8 mouse cellular contexts compared by ENCODE assay signal in genomic region chr5:121190210-121190835, GRCm38 (mm10). TPM values are rescaled to one million over a fixed set of nuclear protein-coding genes. Genes with fewer than 3 reads are reported as not detected.
A peak's percentile ranks its signal among the peaks of the same experiment; 100 is the strongest.
DNase-seq lines count a peak whose midpoint lies in the region; ATAC-seq and TF ChIP-seq lines count a peak whose summit lies in the region.

No protein-coding gene starts in this region.

- no peaks in the 10 kb centered on the region for H3K9me3 ChIP-seq in kidney, embryonic 15.5 days (replicated peaks)
- H3K9me3 ChIP-seq in heart, postnatal 0 days (replicated peaks; ENCODE audit: control insufficient read depth, low read length) = no peaks in the 10 kb centered on the region
- H3K9me3 ChIP-seq in midbrain, embryonic 12.5 days = no peaks in the 10 kb centered on the region

- ATAC-seq in kidney, embryonic 15.5 days (replicated peaks; ENCODE audit: low FRiP score) = no peak
- ATAC-seq in heart, postnatal 0 days (ENCODE audit: insufficient read depth, low read depth) = no peak
- ATAC-seq in midbrain, embryonic 12.5 days (ENCODE audit: low FRiP score, low read depth) = no peak
- no peak for ATAC-seq in inflammation-experienced regulatory T-cells, adult 6 months

- 0 out of 2 replicates have a peak, but pooled peaks cover 3% of the 10 kb centered on the region for H3K27me3 ChIP-seq in kidney, embryonic 15.5 days
- H3K27me3 ChIP-seq in heart, postnatal 0 days (ENCODE audit: control insufficient read depth, insufficient read depth, low read length) = no peaks in the 10 kb centered on the region
- 0 out of 2 replicates have a peak, but pooled peaks cover 3% of the 10 kb centered on the region for H3K27me3 ChIP-seq in midbrain, embryonic 12.5 days

- DNase-seq in kidney, postnatal 36 days = no peak
- no peak for DNase-seq in heart, postnatal 0 days (ENCODE audit: low spot score)
- no peak for DNase-seq in adrenal gland, postnatal 25 days
- no peak for DNase-seq in lung, postnatal 4 days

- no peak for TF ChIP-seq CTCF in bone marrow, adult 2 months (IDR thresholded peaks at IDR 0.05; ENCODE audit: control insufficient read depth, insufficient read depth, low read length)
- TF ChIP-seq CTCF in heart, postnatal 0 days (IDR thresholded peaks at IDR 0.05; ENCODE audit: low read depth) = no peak

- 29% methylated on average over 21 of the region's 21 CpGs for WGBS in kidney, embryonic 15.5 days
- 29% methylated on average over 21 of the region's 21 CpGs for WGBS in bone marrow, adult 2 months
- 23% methylated on average over 21 of the region's 21 CpGs for WGBS in heart, postnatal 0 days
- WGBS in midbrain, embryonic 12.5 days = 33% methylated on average over 21 of the region's 21 CpGs

- H3K27ac ChIP-seq in kidney, embryonic 15.5 days = peak overlapping the region; percentile 87
- peak overlapping the region; percentile 77 for H3K27ac ChIP-seq in bone marrow, adult 2 months (ENCODE audit: control insufficient read depth, insufficient read depth, low read depth, low read length, poor library complexity)
- peak overlapping the region; percentile 95 for H3K27ac ChIP-seq in heart, postnatal 0 days (ENCODE audit: low read depth)
- peak overlapping the region; percentile 79 for H3K27ac ChIP-seq in midbrain, embryonic 12.5 days (replicated peaks)

- peak overlapping the region; percentile 71 for H3K4me2 ChIP-seq in kidney, embryonic 15.5 days
- H3K4me2 ChIP-seq in heart, postnatal 0 days (ENCODE audit: low read depth, low read length) = peak overlapping the region; percentile 73
- H3K4me2 ChIP-seq in midbrain, embryonic 12.5 days (replicated peaks) = peak overlapping the region; percentile 88

- TF ChIP-seq EP300 in heart, postnatal 0 days (IDR thresholded peaks at IDR 0.05; ENCODE audit: low read depth) = no peak

- H3K36me3 ChIP-seq in kidney, embryonic 15.5 days = no peaks in the 10 kb centered on the region
- H3K36me3 ChIP-seq in heart, postnatal 0 days (replicated peaks; ENCODE audit: control insufficient read depth, insufficient read depth, low read length) = no peaks in the 10 kb centered on the region
- H3K36me3 ChIP-seq in midbrain, embryonic 12.5 days = no peaks in the 10 kb centered on the region

- peak overlapping the region; percentile 97 for H3K4me3 ChIP-seq in kidney, embryonic 15.5 days (replicated peaks)
- peak overlapping the region; percentile 89 for H3K4me3 ChIP-seq in bone marrow, adult 2 months (replicated peaks; ENCODE audit: control insufficient read depth, low read depth, low read length)
- H3K4me3 ChIP-seq in heart, postnatal 0 days (ENCODE audit: low read depth, low read length) = peak overlapping the region; percentile 93
- peak overlapping the region; percentile 99 for H3K4me3 ChIP-seq in midbrain, embryonic 12.5 days

- TF ChIP-seq POLR2A in bone marrow, adult 2 months (IDR thresholded peaks at IDR 0.05; ENCODE audit: borderline replicate concordance, control insufficient read depth, low read depth, low read length) = no peak

- peak overlapping the region; percentile 91 for H3K9ac ChIP-seq in kidney, embryonic 15.5 days
- H3K9ac ChIP-seq in heart, postnatal 0 days (replicated peaks; ENCODE audit: low read depth, low read length) = peak overlapping the region; percentile 96
- H3K9ac ChIP-seq in midbrain, embryonic 12.5 days (replicated peaks) = peak overlapping the region; percentile 93

- peaks cover 46% of the 10 kb centered on the region for H3K4me1 ChIP-seq in kidney, embryonic 15.5 days
- peaks cover 5% of the 10 kb centered on the region for H3K4me1 ChIP-seq in bone marrow, adult 2 months (ENCODE audit: control insufficient read depth, insufficient read depth, low read length)
- peaks cover 45% of the 10 kb centered on the region for H3K4me1 ChIP-seq in heart, postnatal 0 days (ENCODE audit: control insufficient read depth, insufficient read depth)
- peaks cover 45% of the 10 kb centered on the region for H3K4me1 ChIP-seq in midbrain, embryonic 12.5 days

RNA-seq across cellular contexts. Expression of gene Ptpn11, which starts 0.9 kb away (rescaled TPM):
- polyA plus RNA-seq in kidney, embryonic 15.5 days (2015; fragmentation: Nextera tagmentation; extraction: Ambion mirVana) = 19.9 and 20.9 TPM in 2 replicates
- polyA plus RNA-seq in bone marrow, adult 2 months (2011; ENCODE audit: insufficient read depth, insufficient read length, low replicate concordance, missing spikeins) = 24.4 and 33.3 TPM in 2 replicates
- 45.0 and 45.5 TPM in 2 replicates for total RNA-seq in heart, postnatal 0 days (2014; rRNA removed; ENCODE audit: low replicate concordance)
- polyA plus RNA-seq in heart, postnatal 0 days (2015; fragmentation: Nextera tagmentation; extraction: Ambion mirVana) = 23.9 and 24.7 TPM in 2 replicates
- polyA plus RNA-seq in midbrain, embryonic 12.5 days (2016; fragmentation: Nextera tagmentation; extraction: Ambion mirVana) = 21.7 and 24.1 TPM in 2 replicates
- polyA plus RNA-seq in inflammation-experienced regulatory T-cells, adult 6 months (2017; shearing (Covaris generic)) = 10 to 100 TPM in 2 of 3 experiments, 1 to 10 TPM in 1; 9.8 to 16.6 (median 13.3) TPM
- 92.7 and 98.6 TPM in 2 replicates for total RNA-seq in adrenal gland, postnatal 25 days (2021)

RNA-seq across cellular contexts. Expression of gene Rpl6, which starts 14.0 kb away (rescaled TPM):
- polyA plus RNA-seq in kidney, embryonic 15.5 days (2015; fragmentation: Nextera tagmentation; extraction: Ambion mirVana) = 639 and 659 TPM in 2 replicates
- polyA plus RNA-seq in bone marrow, adult 2 months (2011; ENCODE audit: insufficient read depth, insufficient read length, low replicate concordance, missing spikeins) = 502 and 942 TPM in 2 replicates
- total RNA-seq in heart, postnatal 0 days (2014; rRNA removed; ENCODE audit: low replicate concordance) = 472 and 482 TPM in 2 replicates
- polyA plus RNA-seq in heart, postnatal 0 days (2015; fragmentation: Nextera tagmentation; extraction: Ambion mirVana) = 287 and 306 TPM in 2 replicates
- polyA plus RNA-seq in midbrain, embryonic 12.5 days (2016; fragmentation: Nextera tagmentation; extraction: Ambion mirVana) = 475 and 502 TPM in 2 replicates
- 1,000 to 10,000 TPM; 1,376 to 1,988 (median 1,894) TPM for polyA plus RNA-seq in inflammation-experienced regulatory T-cells, adult 6 months (2017; shearing (Covaris generic))
- 923 and 949 TPM in 2 replicates for total RNA-seq in adrenal gland, postnatal 25 days (2021)

RNA-seq across cellular contexts. Expression of gene Hectd4, which starts 29.7 kb away (rescaled TPM):
- polyA plus RNA-seq in kidney, embryonic 15.5 days (2015; fragmentation: Nextera tagmentation; extraction: Ambion mirVana) = 4.3 and 5.2 TPM in 2 replicates
- 41.8 and 100 TPM in 2 replicates for polyA plus RNA-seq in bone marrow, adult 2 months (2011; ENCODE audit: insufficient read depth, insufficient read length, low replicate concordance, missing spikeins)
- 18.8 and 19.5 TPM in 2 replicates for total RNA-seq in heart, postnatal 0 days (2014; rRNA removed; ENCODE audit: low replicate concordance)
- 1.8 and 2.0 TPM in 2 replicates for polyA plus RNA-seq in heart, postnatal 0 days (2015; fragmentation: Nextera tagmentation; extraction: Ambion mirVana)
- 14.9 and 17.8 TPM in 2 replicates for polyA plus RNA-seq in midbrain, embryonic 12.5 days (2016; fragmentation: Nextera tagmentation; extraction: Ambion mirVana)
- polyA plus RNA-seq in inflammation-experienced regulatory T-cells, adult 6 months (2017; shearing (Covaris generic)) = 1 to 10 TPM; 4.4 to 8.7 (median 8.2) TPM
- total RNA-seq in adrenal gland, postnatal 25 days (2021) = 29.8 and 35.7 TPM in 2 replicates
